In the genomic region with DNA sequence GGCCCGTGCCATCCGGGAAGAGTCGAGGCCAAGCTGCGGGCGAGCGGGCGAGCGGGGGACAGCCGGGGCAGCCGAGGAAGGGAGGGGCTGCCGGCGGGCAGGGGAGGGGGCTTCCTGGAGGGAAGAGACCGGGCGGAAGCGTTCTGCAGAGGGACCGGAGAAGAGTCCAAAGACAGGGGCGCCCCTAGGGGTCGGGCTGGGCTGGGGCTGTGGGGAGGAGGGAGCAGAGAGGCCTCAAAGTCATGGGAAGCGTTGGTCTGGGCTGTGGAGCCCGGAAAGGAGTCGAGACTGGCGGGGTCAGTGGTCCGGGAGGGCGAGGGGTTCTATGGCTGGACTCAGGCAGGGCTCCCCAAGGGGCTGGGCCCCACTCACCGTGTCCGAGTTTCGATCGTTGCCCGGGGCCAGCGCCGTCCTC, we compare ENCODE assay signal across 8 mouse cellular contexts. TPM values are rescaled to one million over a fixed set of nuclear protein-coding genes. Genes with fewer than 3 reads are reported as not detected.
A peak's percentile ranks its signal among the peaks of the same experiment; 100 is the strongest.
DNase-seq lines count a peak whose midpoint lies in the region; ATAC-seq and TF ChIP-seq lines count a peak whose summit lies in the region.

No protein-coding gene starts in this region.

- WGBS in heart, adult 2 months: under 1% methylated on average over 30 of the region's 31 CpGs
- under 1% methylated on average over 30 of the region's 31 CpGs for WGBS in kidney, embryonic 16.5 days

- H3K9me3 ChIP-seq in MEL (replicated peaks; ENCODE audit: insufficient read depth, low read length): no peaks in the 10 kb centered on the region
- H3K9me3 ChIP-seq in kidney, embryonic 16.5 days (ENCODE audit: low read length): no peaks in the 10 kb centered on the region

- TF ChIP-seq RAD21 in MEL (IDR thresholded peaks at IDR 0.05; ENCODE audit: low read depth, low read length): no peak

- H3K27me3 ChIP-seq in MEL (ENCODE audit: control insufficient read depth in 1 of 2, insufficient read depth in 2 of 2, low read length in 2 of 2): no peaks in the 10 kb centered on the region
- no peaks in the 10 kb centered on the region for H3K27me3 ChIP-seq in heart, adult 2 months (ENCODE audit: control insufficient read depth, insufficient read depth, low read length)
- no peaks in the 10 kb centered on the region for H3K27me3 ChIP-seq in kidney, embryonic 16.5 days (ENCODE audit: insufficient read depth, low read length)

- peaks cover 0 to 4% of the 10 kb centered on the region in 2 experiments; a peak in 1 of 4 replicates for H3K36me3 ChIP-seq in MEL (ENCODE audit: control insufficient read depth in 1 of 2, insufficient read depth in 2 of 2, low read length in 2 of 2)
- H3K36me3 ChIP-seq in heart, adult 2 months (ENCODE audit: control insufficient read depth, insufficient read depth, low read length): no peaks in the 10 kb centered on the region; the same call in 1 of the 2 replicates
- no peaks in the 10 kb centered on the region for H3K36me3 ChIP-seq in kidney, embryonic 16.5 days (ENCODE audit: insufficient read depth, low read length)

- peaks cover 7% of the 10 kb centered on the region for H3K79me2 ChIP-seq in MEL (ENCODE audit: control insufficient read depth, insufficient read depth, low read length, poor library complexity)
- H3K79me2 ChIP-seq in heart, adult 2 months (replicated peaks; ENCODE audit: control insufficient read depth, insufficient read depth, low read length): peaks cover 9% of the 10 kb centered on the region

- ATAC-seq in kidney, embryonic 16.5 days (ENCODE audit: low FRiP score, low TSS enrichment): peak; percentile 86

- intact Hi-C loops in heart, adult 2 months (cut with DNase I): loop anchor here (2.0 to 5.0 kb wide), 3 partner anchors 51 to 169 kb away; a partner anchor contains a TSS

- no peak overlapping the region for H3K27ac ChIP-seq in MEL (ENCODE audit: control insufficient read depth, low read depth, low read length)
- no peak overlapping the region for H3K27ac ChIP-seq in cortical plate, adult 2 months (ENCODE audit: insufficient read depth, low read length)
- peak overlapping the region; percentile 84 for H3K27ac ChIP-seq in heart, adult 2 months
- peak overlapping the region; percentile 75 for H3K27ac ChIP-seq in kidney, embryonic 16.5 days (ENCODE audit: low read length)

- H3K4me2 ChIP-seq in kidney, embryonic 16.5 days (replicated peaks; ENCODE audit: low read depth, low read length): peak overlapping the region; percentile 84

- H3K4me3 ChIP-seq in MEL (ENCODE audit: control insufficient read depth in 1 of 2, insufficient read depth in 1 of 2, low read depth in 2 of 2, low read length in 2 of 2): peak overlapping the region; percentile 81 to 99
- H3K4me3 ChIP-seq in cortical plate, adult 2 months (ENCODE audit: insufficient read depth, low read length): peak overlapping the region; percentile 43
- peak overlapping the region; percentile 67 for H3K4me3 ChIP-seq in heart, adult 2 months
- peak overlapping the region; percentile 94 for H3K4me3 ChIP-seq in kidney, embryonic 16.5 days (ENCODE audit: low read length)

- DNase-seq in 416B (ENCODE audit: low read depth) (peak; percentile 71), MEL (ENCODE audit: low read depth, low spot score) (peak; percentile 63)
- peak; percentile 57 to 70 for DNase-seq in heart, adult 2 months
- DNase-seq in lung, postnatal 10 days: peak; percentile 89
- DNase-seq in ovary, postnatal 10 days (ENCODE audit: low spot score): peak; percentile 45
- peak; percentile 89 for DNase-seq in thymus, postnatal 4 days

- no peak for TF ChIP-seq POLR2A in MEL (IDR thresholded peaks at IDR 0.05; ENCODE audit: control insufficient read depth in 1 of 2, insufficient read depth in 1 of 2, low read depth in 1 of 2, low read length in 2 of 2, poor library complexity in 1 of 2)
- TF ChIP-seq POLR2A in cortical plate, adult 2 months (IDR thresholded peaks at IDR 0.05; ENCODE audit: extremely low read depth, insufficient read depth, low read length): no peak
- TF ChIP-seq POLR2A in heart, adult 2 months (IDR thresholded peaks at IDR 0.05; ENCODE audit: insufficient read depth, low read depth, low read length): no peak

- peak overlapping the region; percentile 83 for H3K9ac ChIP-seq in MEL (ENCODE audit: control insufficient read depth, low read depth, low read length, poor library complexity, severe bottlenecking)
- H3K9ac ChIP-seq in heart, adult 2 months (ENCODE audit: low read depth, low read length): peak overlapping the region; percentile 90
- H3K9ac ChIP-seq in kidney, embryonic 16.5 days (replicated peaks; ENCODE audit: low read length): peak overlapping the region; percentile 91

- 0 out of 4 replicates have a peak, but pooled peaks cover 0 to 8% of the 10 kb centered on the region in 2 experiments for H3K4me1 ChIP-seq in MEL (ENCODE audit: control insufficient read depth in 1 of 2, insufficient read depth in 2 of 2, low read length in 2 of 2)
- H3K4me1 ChIP-seq in cortical plate, adult 2 months (ENCODE audit: control insufficient read depth, insufficient read depth, low read length): 0 out of 2 replicates have a peak, but pooled peaks cover 5% of the 10 kb centered on the region
- H3K4me1 ChIP-seq in heart, adult 2 months (ENCODE audit: control insufficient read depth, insufficient read depth, low read length): peaks cover 2% of the 10 kb centered on the region; the same call in 1 of the 2 replicates
- peaks cover 19% of the 10 kb centered on the region for H3K4me1 ChIP-seq in kidney, embryonic 16.5 days (ENCODE audit: insufficient read depth, low read length)

- no peak for TF ChIP-seq EP300 in MEL (IDR thresholded peaks at IDR 0.05; ENCODE audit: low read depth in 1 of 2, low read length in 2 of 2)
- no peak for TF ChIP-seq EP300 in heart, adult 2 months (IDR thresholded peaks at IDR 0.05; ENCODE audit: insufficient read depth, low read depth, low read length)

- peak in 2 of 3 experiments; percentile 28 to 50; a peak in 4 of 6 replicates for TF ChIP-seq CTCF in MEL (IDR thresholded peaks at IDR 0.05 in 2 of 3, conservative IDR thresholded peaks at IDR 0.05 in 1 of 3; ENCODE audit: control insufficient read depth in 1 of 3, insufficient read depth in 1 of 3, low read depth in 2 of 3, low read length in 3 of 3, poor library complexity in 1 of 3, severe bottlenecking in 1 of 3)
- no peak for TF ChIP-seq CTCF in cortical plate, adult 2 months (IDR thresholded peaks at IDR 0.05; ENCODE audit: extremely low read depth, insufficient read depth, low read length)
- peak; percentile 53 for TF ChIP-seq CTCF in heart, adult 2 months (IDR thresholded peaks at IDR 0.05)

TF ChIP-seq in MEL, 35 proteins besides CTCF, POLR2A, EP300 and RAD21 (continues in another document):
- TF ChIP-seq NRF1 (IDR thresholded peaks at IDR 0.05; ENCODE audit: insufficient read depth, low read depth, low read length, poor library complexity, severe bottlenecking) (no peak), BHLHE40 (IDR thresholded peaks at IDR 0.05; ENCODE audit: borderline replicate concordance, low read depth, low read length) (no peak), ZKSCAN1 (IDR thresholded peaks at IDR 0.05; ENCODE audit: low read depth, low read length) (no peak), GATA1 (IDR thresholded peaks at IDR 0.05; ENCODE audit: low read depth, low read length) (no peak), SIN3A (IDR thresholded peaks at IDR 0.05; ENCODE audit: low read length) (no peak; the same call in 1 of the 2 replicates), MAX (IDR thresholded peaks at IDR 0.05; ENCODE audit: low read length) (no peak), ZC3H11A (IDR thresholded peaks at IDR 0.05; ENCODE audit: low read depth, low read length) (no peak)

RNA-seq across cellular contexts. Expression of a gene that starts 0.5 kb away (rescaled TPM):
- total RNA-seq in MEL (2012; rRNA removed): 4.7 TPM in 2 replicates
- polyA plus RNA-seq in MEL (2012; ENCODE audit: insufficient read depth in 1 of 2, insufficient read length in 2 of 2, low read depth in 1 of 2, low replicate concordance in 2 of 2, missing spikeins in 1 of 2): 10 to 100 TPM in 1 of 2 experiments, not detected in 1; 18.5 TPM
- polyA plus RNA-seq in cortical plate, adult 2 months (2012; rRNA removed): 52.0 and 55.4 TPM in 2 replicates
- 10 to 100 TPM; 22.4 to 27.2 TPM for total RNA-seq in heart, adult 2 months (2021)
- polyA plus RNA-seq in heart, adult 2 months (2012; rRNA removed): 11.1 and 11.8 TPM in 2 replicates
- 6.8 and 6.9 TPM in 2 replicates for polyA plus RNA-seq in kidney, embryonic 16.5 days (2015; fragmentation: Nextera tagmentation; extraction: Ambion mirVana)

RNA-seq across cellular contexts. Expression of a gene that starts 5.1 kb away (rescaled TPM):
- 0.08 TPM in 1 of 2 replicates, not detected in the other for total RNA-seq in MEL (2012; rRNA removed)
- under 1 TPM in 1 of 2 experiments, not detected in 1; 0.08 TPM for polyA plus RNA-seq in MEL (2012; ENCODE audit: insufficient read depth in 1 of 2, insufficient read length in 2 of 2, low read depth in 1 of 2, low replicate concordance in 2 of 2, missing spikeins in 1 of 2)
- 0.06 and 0.23 TPM in 2 replicates for polyA plus RNA-seq in cortical plate, adult 2 months (2012; rRNA removed)
- total RNA-seq in heart, adult 2 months (2021): 1 to 10 TPM in 1 of 2 experiments, under 1 TPM in 1; 0.80 to 1.2 TPM
- 1.5 and 1.7 TPM in 2 replicates for polyA plus RNA-seq in heart, adult 2 months (2012; rRNA removed)
- polyA plus RNA-seq in kidney, embryonic 16.5 days (2015; fragmentation: Nextera tagmentation; extraction: Ambion mirVana): 2.9 and 3.8 TPM in 2 replicates

RNA-seq across cellular contexts. Expression of a gene that starts 50.1 kb away (rescaled TPM):
- 5.5 and 6.1 TPM in 2 replicates for total RNA-seq in MEL (2012; rRNA removed)
- polyA plus RNA-seq in MEL (2012; ENCODE audit: insufficient read depth in 1 of 2, insufficient read length in 2 of 2, low read depth in 1 of 2, low replicate concordance in 2 of 2, missing spikeins in 1 of 2): 1 to 10 TPM in 1 of 2 experiments, not detected in 1; 7.5 TPM
- 7.6 and 7.9 TPM in 2 replicates for polyA plus RNA-seq in cortical plate, adult 2 months (2012; rRNA removed)
- 1 to 10 TPM; 2.2 to 2.5 TPM for total RNA-seq in heart, adult 2 months (2021)
- 3.9 and 5.4 TPM in 2 replicates for polyA plus RNA-seq in heart, adult 2 months (2012; rRNA removed)
- polyA plus RNA-seq in kidney, embryonic 16.5 days (2015; fragmentation: Nextera tagmentation; extraction: Ambion mirVana): 1.8 and 2.2 TPM in 2 replicates

RNA-seq across cellular contexts. Expression of a gene that starts 50.1 kb away (rescaled TPM):
- total RNA-seq in MEL (2012; rRNA removed): 65.6 and 88.2 TPM in 2 replicates
- 10 to 100 TPM in 1 of 2 experiments, not detected in 1; 82.8 TPM for polyA plus RNA-seq in MEL (2012; ENCODE audit: insufficient read depth in 1 of 2, insufficient read length in 2 of 2, low read depth in 1 of 2, low replicate concordance in 2 of 2, missing spikeins in 1 of 2)
- polyA plus RNA-seq in cortical plate, adult 2 months (2012; rRNA removed): 22.6 TPM in 2 replicates
- total RNA-seq in heart, adult 2 months (2021): 10 to 100 TPM; 32.2 to 33.5 TPM
- 32.9 and 45.0 TPM in 2 replicates for polyA plus RNA-seq in heart, adult 2 months (2012; rRNA removed)
- 89.7 and 94.2 TPM in 2 replicates for polyA plus RNA-seq in kidney, embryonic 16.5 days (2015; fragmentation: Nextera tagmentation; extraction: Ambion mirVana)

RNA-seq across cellular contexts. Expression of a gene that starts 53.5 kb away (rescaled TPM):
- not detected in 2 replicates for total RNA-seq in MEL (2012; rRNA removed)
- polyA plus RNA-seq in MEL (2012; ENCODE audit: insufficient read depth in 1 of 2, insufficient read length in 2 of 2, low read depth in 1 of 2, low replicate concordance in 2 of 2, missing spikeins in 1 of 2): not detected
- 0.66 TPM in 1 of 2 replicates, not detected in the other for polyA plus RNA-seq in cortical plate, adult 2 months (2012; rRNA removed)
- 1,000 to 10,000 TPM; 3,482 to 3,985 TPM for total RNA-seq in heart, adult 2 months (2021)
- 7,008 and 7,255 TPM in 2 replicates for polyA plus RNA-seq in heart, adult 2 months (2012; rRNA removed)
- 18.6 and 28.2 TPM in 2 replicates for polyA plus RNA-seq in kidney, embryonic 16.5 days (2015; fragmentation: Nextera tagmentation; extraction: Ambion mirVana)

Comparison
In these comparisons a context has a peak if more than half of its experiments do, and no peak if none do; other contexts are left out.
1. H3K27ac ChIP-seq: peak in heart, adult 2 months (single experiment) and kidney, embryonic 16.5 days (single experiment); none in MEL (single experiment) and cortical plate, adult 2 months (single experiment).
2. H3K4me3 ChIP-seq: peak in every context shown above with its lines; median percentile 94 in kidney, embryonic 16.5 days; 90 in MEL; 67 in heart, adult 2 months; 43 in cortical plate, adult 2 months.
3. Peak in every context shown above with its lines, with median percentiles within 50 percentile points of each other: DNase-seq and H3K9ac ChIP-seq.